Mouse (Mus musculus): Measurements from ENCODE around the gene Hexim1.

GRCm38 (mm10) chr11:103116008-103116818, at the start of gene Hexim1:
- TF ChIP-seq POLR2A (IDR thresholded peaks at IDR 0.05; ENCODE audit: low read depth, low read length) = peak; percentile 98
- 0 out of 2 replicates have a peak, but pooled peaks have one; percentile 3 for TF ChIP-seq CTCF (conservative IDR thresholded peaks at IDR 0.05; ENCODE audit: insufficient read depth, insufficient read length, low read depth, low read length)
